Mouse (Mus musculus) heart, postnatal 0 days (tissue): ENCODE data around the gene Hist1h4f. TPM values are rescaled to one million over a fixed set of nuclear protein-coding genes. Genes with fewer than 3 reads are reported as not detected.
"Not testable (repeated sequence)": the region's sequence is repeated elsewhere in the genome, so short reads cannot be mapped to it uniquely, and the experiment has no call there.

Experiments used
- ATAC-seq: fragments of 200-750 bp; cut with Nextera tagmentation; 2 replicates; pipeline ENCODE4 v1.8.0; 2017; ENCODE audit warnings: low read depth, moderate number of reproducible peaks, moderate library complexity; ENCODE audit not compliant: insufficient read depth
- DNase-seq: peaks from one replicate; pipeline ENCODE4 v3.0.0-alpha.2; 2016; ENCODE audit warnings: low spot score
- H3K27ac ChIP-seq: fragments of 300-500 bp; sonication (generic); 2 replicates; pipeline ENCODE4 v1.5.1; 2014; ENCODE audit warnings: low read depth, mild to moderate bottlenecking
- H3K27me3 ChIP-seq: fragments of 300-500 bp; sonication (generic); 2 replicates; pipeline ENCODE4 v1.6.1; 2014; ENCODE audit warnings: low read length, mixed read lengths; ENCODE audit not compliant: control insufficient read depth, insufficient read depth
- H3K36me3 ChIP-seq: fragments of 300-500 bp; sonication (generic); replicated peaks from 2 replicates; pipeline ENCODE4 v1.6.1; 2014; ENCODE audit warnings: low read length, mixed read lengths; ENCODE audit not compliant: control insufficient read depth, insufficient read depth
- H3K4me1 ChIP-seq: fragments of 300-500 bp; sonication (generic); 2 replicates; pipeline ENCODE4 v1.6.1; 2014; ENCODE audit warnings: antibody characterized with exemption; ENCODE audit not compliant: control insufficient read depth, insufficient read depth
- H3K4me2 ChIP-seq: fragments of 300-500 bp; sonication (generic); 2 replicates; pipeline ENCODE4 v1.6.1; 2014; ENCODE audit warnings: low read depth, mild to moderate bottlenecking, low read length, moderate library complexity
- H3K4me3 ChIP-seq: fragments of 300-500 bp; sonication (generic); 2 replicates; pipeline ENCODE4 v1.5.1; 2014; ENCODE audit warnings: low read depth, low read length
- H3K9ac ChIP-seq: fragments of 300-500 bp; sonication (generic); replicated peaks from 2 replicates; pipeline ENCODE4 v1.6.1; 2014; ENCODE audit warnings: low read depth, low read length, mixed read lengths
- H3K9me3 ChIP-seq: fragments of 300-500 bp; sonication (generic); replicated peaks from 2 replicates; pipeline ENCODE4 v1.6.1; 2016; ENCODE audit warnings: low read length; ENCODE audit not compliant: control insufficient read depth
- CTCF ChIP-seq: IDR thresholded peaks from 2 replicates; pipeline ENCODE4 v1.5.1; 2016; ENCODE audit warnings: antibody characterized with exemption, control low read depth, low read depth
- EP300 ChIP-seq: IDR thresholded peaks from 2 replicates; pipeline ENCODE4 v1.6.1; 2016; ENCODE audit warnings: antibody characterized with exemption, low read depth
- WGBS: fragments of 180-500 bp; shearing (Covaris S2); extraction: QIAGEN DNeasy Blood & Tissue Kit; methylation state at CpG from one replicate; pipeline ENCODE4 v1.1.7; 2014; 5-methylcytosine and 5-hydroxymethylcytosine counted together
- polyA plus RNA-seq: library from polyadenylated mRNA; unstranded; fragments of >200 nt; fragmentation: Nextera tagmentation; extraction: Ambion mirVana; gene quantifications from 2 replicates; pipeline ENCODE4 v1.2.1, GENCODE M21; 2015
- total RNA-seq: library from RNA; depleted of rRNA; stranded (reverse); fragments of >200 nt; gene quantifications from 2 replicates; pipeline ENCODE4 v1.2.3, GENCODE M21; 2014; ENCODE audit warnings: low replicate concordance

Hist1h4f gene
- total and polyA plus RNA-seq, 2 experiments from 2014 or later: 3,073 TPM; not detected in 1

DNA sequence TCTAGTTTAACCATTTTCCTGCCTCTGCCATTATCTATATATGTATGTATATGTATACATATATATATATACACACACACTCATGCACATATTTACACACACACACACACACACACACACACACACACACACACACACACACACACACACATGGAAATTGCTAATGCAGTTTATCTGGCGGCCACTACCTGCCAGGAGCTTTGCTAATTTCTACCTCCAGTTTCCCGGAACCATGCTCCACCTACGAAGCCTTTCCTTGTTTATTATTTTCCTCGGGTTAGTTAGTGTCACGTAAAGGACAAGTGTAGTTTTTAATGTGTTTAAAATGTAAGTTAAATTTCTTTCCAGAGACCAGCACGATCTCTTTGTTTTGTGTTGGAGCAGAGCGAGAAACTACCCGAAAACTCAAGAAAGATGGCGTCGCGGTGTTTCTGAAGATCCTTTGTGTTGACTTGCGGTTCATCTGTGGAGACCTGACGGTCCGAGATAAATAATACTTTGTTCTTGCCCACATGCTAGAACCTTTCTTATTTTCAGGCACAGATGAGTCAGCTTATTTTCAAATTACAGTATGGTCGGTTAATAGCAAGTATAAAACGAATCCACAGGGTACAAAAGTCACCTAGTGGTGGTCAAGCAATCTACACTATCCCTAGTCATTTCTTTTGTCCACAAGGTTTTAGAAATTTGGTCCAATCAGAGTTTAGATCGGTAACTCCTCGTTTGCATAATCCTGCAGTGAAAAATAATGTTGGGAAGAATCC lies 11.4 kb upstream of the Hist1h4f start:
- DNase-seq: peak; percentile 88

DNA sequence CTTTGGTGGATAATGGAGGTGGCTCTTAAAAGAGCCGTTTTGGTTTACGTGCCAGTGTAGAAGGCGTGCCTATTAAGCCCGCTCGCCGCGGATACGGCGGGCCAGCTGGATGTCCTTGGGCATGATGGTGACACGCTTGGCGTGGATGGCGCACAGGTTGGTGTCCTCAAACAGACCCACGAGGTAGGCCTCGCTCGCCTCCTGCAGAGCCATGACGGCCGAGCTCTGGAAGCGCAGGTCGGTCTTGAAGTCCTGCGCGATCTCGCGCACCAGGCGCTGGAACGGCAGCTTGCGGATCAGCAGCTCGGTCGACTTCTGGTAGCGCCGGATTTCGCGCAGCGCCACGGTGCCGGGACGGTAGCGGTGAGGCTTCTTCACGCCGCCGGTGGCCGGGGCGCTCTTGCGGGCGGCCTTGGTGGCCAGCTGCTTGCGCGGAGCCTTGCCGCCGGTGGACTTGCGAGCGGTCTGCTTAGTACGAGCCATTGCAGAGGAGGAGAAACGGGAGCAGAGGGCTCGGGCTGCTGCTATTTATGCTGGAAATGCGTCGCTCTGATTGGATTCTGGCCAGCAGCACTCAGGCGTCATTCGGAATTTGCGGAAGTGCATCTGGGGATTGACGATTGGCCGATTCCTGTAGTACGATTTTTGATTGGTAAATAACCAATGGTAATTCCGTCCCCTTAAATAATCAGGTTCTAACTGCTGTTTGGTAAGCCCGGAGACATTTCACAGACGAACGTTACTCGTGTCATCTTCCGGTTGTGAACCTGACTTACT lies 10.6 kb upstream of the Hist1h4f start, which contains the start of gene Hist1h3e:
Gene Hist1h3e (minus strand): TSS at position 487 of the 777 bp plus-strand sequence.
- not testable (repeated sequence) for H3K36me3 ChIP-seq, H3K27me3 ChIP-seq, H3K4me1 ChIP-seq, H3K9me3 ChIP-seq
- H3K4me3 ChIP-seq: peak within 1 kb of the TSS; percentile 51
- H3K27ac ChIP-seq: peak within 1 kb of the TSS; percentile 98
- peak within 1 kb of the TSS; percentile 74 for H3K4me2 ChIP-seq
- DNase-seq: peak; percentile 98
- ATAC-seq: peak; percentile 89
- WGBS: under 1% methylated on average over 36 of the region's 67 CpGs
- peak within 1 kb of the TSS; percentile 59 for H3K9ac ChIP-seq

More for the DNA sequence above, 11.4 kb upstream of the Hist1h4f start:
- Histone ChIP-seq H3K27ac (peak overlapping the region; percentile 98), H3K27me3 (no peaks in the 10 kb centered on the region), H3K4me3 (peak overlapping the region; percentile 51), H3K9ac (peak overlapping the region; percentile 59), H3K4me2 (peak overlapping the region; percentile 74), H3K4me1 (no peaks in the 10 kb centered on the region), H3K9me3 (no peaks in the 10 kb centered on the region), H3K36me3 (no peaks in the 10 kb centered on the region)
- WGBS: 5% methylated on average over 18 of the region's 18 CpGs
- ATAC-seq: peak; percentile 54
- TF ChIP-seq CTCF: peak; percentile 44
- TF ChIP-seq EP300: no peak

DNA sequence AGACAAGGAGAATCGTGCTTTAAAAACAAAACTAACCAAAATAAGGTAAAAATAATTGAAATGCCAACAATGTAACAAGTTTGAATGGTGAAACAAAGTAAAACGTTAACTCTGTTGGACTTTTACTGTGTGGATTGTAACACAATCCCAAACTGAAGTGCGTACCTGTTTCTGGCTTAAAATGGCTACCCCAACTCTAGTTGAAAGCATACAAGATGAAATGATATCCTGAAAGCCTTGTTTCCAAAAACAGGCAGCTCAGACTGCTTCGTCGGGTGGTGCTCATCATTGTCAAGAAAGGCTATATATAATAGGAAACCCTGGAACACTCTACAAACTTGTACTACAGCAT lies 10.1 kb upstream of the Hist1h4f start:
- peak overlapping the region; percentile 98 for H3K27ac ChIP-seq
- H3K9me3 ChIP-seq, H3K4me1 ChIP-seq, H3K36me3 ChIP-seq, DNase-seq, ATAC-seq, H3K27me3 ChIP-seq: not testable (repeated sequence)
- peak overlapping the region; percentile 51 for H3K4me3 ChIP-seq
- WGBS: 2% methylated on average over 2 of the region's 5 CpGs
- H3K9ac ChIP-seq: peak overlapping the region; percentile 59; the same call in 1 of the 2 replicates
- H3K4me2 ChIP-seq: peak overlapping the region; percentile 74

DNA sequence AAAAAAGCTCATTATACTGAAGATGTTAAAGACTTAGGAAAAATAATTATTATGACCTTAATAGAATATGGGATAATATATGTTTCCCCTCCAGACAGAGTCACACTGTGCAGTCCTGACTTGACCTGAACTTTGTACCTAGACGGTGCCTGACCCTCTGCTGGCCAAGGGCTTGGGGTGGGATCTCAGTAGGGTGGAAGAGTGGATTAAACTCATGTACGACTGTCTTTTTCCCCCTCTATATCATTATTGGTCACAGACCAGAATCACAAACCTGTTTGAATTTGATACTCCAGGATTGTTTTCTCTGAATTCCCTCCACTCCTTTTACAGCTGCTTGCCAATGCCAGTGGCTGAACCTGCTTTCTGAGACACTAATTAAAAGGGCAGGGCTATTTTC lies 9.3 kb upstream of the Hist1h4f start:
- not testable (repeated sequence) for H3K27me3 ChIP-seq, H3K4me3 ChIP-seq, ATAC-seq, H3K4me2 ChIP-seq, H3K4me1 ChIP-seq, H3K27ac ChIP-seq, DNase-seq, H3K9me3 ChIP-seq, H3K36me3 ChIP-seq, H3K9ac ChIP-seq
- whole genome bisulfite sequencing: 41% methylated on average over 2 of the region's 2 CpGs

DNA sequence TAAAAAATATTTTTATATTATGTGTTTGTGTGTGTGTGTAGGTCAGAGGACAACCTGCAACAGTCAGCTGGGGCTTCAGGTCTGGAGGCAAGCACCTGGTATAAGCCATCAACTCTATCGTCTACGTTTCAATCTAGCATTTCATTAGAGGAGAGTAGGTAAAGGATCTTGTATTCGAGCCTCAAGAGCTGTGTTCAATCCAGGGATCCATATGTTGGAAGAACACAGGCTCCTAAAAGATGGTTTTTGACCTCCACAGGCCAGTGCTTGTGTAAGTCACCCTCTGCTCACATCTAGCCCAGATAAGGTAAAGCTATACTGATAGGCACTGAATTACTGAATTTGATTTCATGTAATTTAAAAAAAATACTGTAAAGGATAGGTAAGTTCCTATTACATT lies 5.5 kb upstream of the Hist1h4f start:
- H3K27ac ChIP-seq: peak overlapping the region; percentile 57; the same call in 1 of the 2 replicates
- no peak for DNase-seq
- TF ChIP-seq EP300 (no peak), CTCF (no peak)
- no peaks in the 10 kb centered on the region for H3K36me3 ChIP-seq
- ATAC-seq: no peak
- H3K4me3 ChIP-seq: no peak overlapping the region
- 0 out of 2 replicates have a peak, but pooled peaks cover 5% of the 10 kb centered on the region for H3K4me1 ChIP-seq
- H3K9me3 ChIP-seq: no peaks in the 10 kb centered on the region
- 76% methylated on average over 3 of the region's 3 CpGs for WGBS
- H3K27me3 ChIP-seq: no peaks in the 10 kb centered on the region
- H3K4me2 ChIP-seq: no peak overlapping the region
- H3K9ac ChIP-seq: no peak overlapping the region
